Mouse (Mus musculus): ENCODE data around the gene Usp17ld. TPM values are rescaled to one million over a fixed set of nuclear protein-coding genes. Genes with fewer than 3 reads are reported as not detected.
"Not testable (repeated sequence)": the region's sequence is repeated elsewhere in the genome, so short reads cannot be mapped to it uniquely, and the experiment has no call there.

Usp17ld gene
- not detected in 2 replicates for polyA plus RNA-seq (2016; fragmentation: Nextera tagmentation; extraction: Ambion mirVana)

GRCm38 (mm10) chr7:103252405-103252804 lies at the start of gene Usp17ld:
Gene Usp17ld, minus strand, starts transcription at chr7:103252505.
- H3K4me2 ChIP-seq; H3K36me3 ChIP-seq (replicated peaks); ATAC-seq (ENCODE audit: low FRiP score); H3K27me3 ChIP-seq; H3K9me3 ChIP-seq; H3K9ac ChIP-seq; H3K4me3 ChIP-seq (replicated peaks); H3K4me1 ChIP-seq; H3K27ac ChIP-seq: not testable (repeated sequence)

DNA sequence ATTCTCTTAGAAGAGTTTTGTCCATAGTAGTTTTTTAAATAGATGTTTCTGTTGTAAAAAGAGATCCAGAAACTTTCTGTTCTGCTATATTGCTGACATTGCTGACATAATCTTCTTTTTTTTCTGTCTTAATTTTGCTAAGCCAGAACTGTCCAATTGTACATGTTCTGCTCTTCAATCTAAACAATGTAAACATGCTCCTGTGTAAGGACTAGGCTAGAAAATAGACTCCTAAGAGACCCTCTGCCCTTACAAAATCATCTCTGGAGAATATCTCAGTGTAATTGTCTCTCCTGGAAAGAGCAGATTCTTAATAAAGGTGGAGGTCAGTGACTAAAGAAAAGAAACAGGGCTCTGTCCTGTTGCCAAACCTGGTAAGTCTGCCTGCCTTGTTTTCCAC lies 35.6 kb downstream of the Usp17ld start, which contains the start of gene Olfr594:
Olfr594 (plus strand) TSS at position 301 of the 400 bp plus-strand sequence.
- H3K4me2 ChIP-seq: no peak within 1 kb of the TSS
- no peak for ATAC-seq (ENCODE audit: low FRiP score)
- H3K27ac ChIP-seq: no peak within 1 kb of the TSS
- no peaks in the 10 kb centered on the region for H3K9me3 ChIP-seq
- no peaks in the 10 kb centered on the region for H3K36me3 ChIP-seq (replicated peaks)
- H3K4me3 ChIP-seq (replicated peaks): no peak within 1 kb of the TSS
- no peak within 1 kb of the TSS for H3K9ac ChIP-seq
- no peaks in the 10 kb centered on the region for H3K4me1 ChIP-seq
- H3K27me3 ChIP-seq: no peaks in the 10 kb centered on the region

GRCm38 (mm10) chr7:103212050-103212449 lies 40.3 kb downstream of the Usp17ld start:
- WGBS: 90% methylated on average over 5 of the region's 5 CpGs
- ATAC-seq (ENCODE audit: low FRiP score); H3K9me3 ChIP-seq: not testable (repeated sequence)

DNA sequence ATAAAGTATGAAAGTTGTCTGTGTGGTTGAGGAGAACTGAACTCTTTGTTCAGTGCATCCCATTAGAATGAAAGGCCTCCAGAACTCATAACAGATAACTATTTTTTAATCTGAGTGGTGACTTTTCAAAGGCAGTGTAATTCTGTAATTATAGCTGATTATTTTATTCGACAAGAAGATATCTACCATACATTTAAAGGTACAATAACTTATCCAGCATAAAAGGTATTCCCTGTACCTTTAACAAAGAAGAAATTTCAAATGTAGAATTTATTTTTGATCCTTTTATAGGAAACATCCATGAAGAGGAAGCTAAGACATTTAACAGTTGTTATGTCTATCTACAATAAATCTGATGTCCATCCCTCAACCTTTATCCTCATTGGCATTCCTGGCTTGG lies 40.7 kb downstream of the Usp17ld start, which contains the start of gene Olfr593:
Olfr593 (plus strand) TSS at position 301 of the 400 bp plus-strand sequence.
- no peak within 1 kb of the TSS for H3K4me2 ChIP-seq
- 63% methylated on average over 1 of the region's 1 CpGs for WGBS
- H3K4me3 ChIP-seq (replicated peaks): no peak within 1 kb of the TSS
- H3K36me3 ChIP-seq (replicated peaks): no peaks in the 10 kb centered on the region
- no peak within 1 kb of the TSS for H3K9ac ChIP-seq
- H3K4me1 ChIP-seq: no peaks in the 10 kb centered on the region
- H3K27me3 ChIP-seq: no peaks in the 10 kb centered on the region
- no peaks in the 10 kb centered on the region for H3K9me3 ChIP-seq
- no peak for ATAC-seq (ENCODE audit: low FRiP score)
- no peak within 1 kb of the TSS for H3K27ac ChIP-seq

More at GRCm38 (mm10) chr7:103212050-103212449, 40.3 kb downstream of the Usp17ld start:
- H3K4me3 ChIP-seq (replicated peaks); H3K27ac ChIP-seq; H3K27me3 ChIP-seq; H3K4me1 ChIP-seq; H3K36me3 ChIP-seq (replicated peaks); H3K4me2 ChIP-seq; H3K9ac ChIP-seq: not testable (repeated sequence)

Small RNAs within 50 kb of the gene (microRNA-seq; reads per million reads assigned to microRNA genes)
- gene Gm23550 (not detected), gene Gm25171 (not detected)

Other genes with a start within 250 kb of the Usp17ld start
- gene Olfr582, start 214.5 kb downstream of the Usp17ld start, polyA plus RNA-seq (2016; fragmentation: Nextera tagmentation; extraction: Ambion mirVana): not detected in 2 replicates
- gene Olfr583, start 201.2 kb downstream of the Usp17ld start, polyA plus RNA-seq (2016; fragmentation: Nextera tagmentation; extraction: Ambion mirVana): not detected in 2 replicates
- not detected in 2 replicates for gene Olfr584, start 170.6 kb downstream of the Usp17ld start, polyA plus RNA-seq (2016; fragmentation: Nextera tagmentation; extraction: Ambion mirVana)
- not detected in 2 replicates for gene Olfr585, start 154.8 kb downstream of the Usp17ld start, polyA plus RNA-seq (2016; fragmentation: Nextera tagmentation; extraction: Ambion mirVana)
- gene Olfr586, start 126.9 kb downstream of the Usp17ld start, polyA plus RNA-seq (2016; fragmentation: Nextera tagmentation; extraction: Ambion mirVana): not detected in 2 replicates
- not detected in 2 replicates for gene Olfr588-ps1, start 111.6 kb downstream of the Usp17ld start, polyA plus RNA-seq (2016; fragmentation: Nextera tagmentation; extraction: Ambion mirVana)
- gene Olfr589, start 96.1 kb downstream of the Usp17ld start, polyA plus RNA-seq (2016; fragmentation: Nextera tagmentation; extraction: Ambion mirVana): not detected in 2 replicates
- gene Olfr591, start 74.2 kb downstream of the Usp17ld start, polyA plus RNA-seq (2016; fragmentation: Nextera tagmentation; extraction: Ambion mirVana): not detected in 2 replicates
- not detected in 2 replicates for gene Olfr592, start 67.7 kb downstream of the Usp17ld start, polyA plus RNA-seq (2016; fragmentation: Nextera tagmentation; extraction: Ambion mirVana)
- gene Olfr593, start 40.6 kb downstream of the Usp17ld start, polyA plus RNA-seq (2016; fragmentation: Nextera tagmentation; extraction: Ambion mirVana): not detected in 2 replicates
- gene Olfr594, start 35.5 kb downstream of the Usp17ld start, polyA plus RNA-seq (2016; fragmentation: Nextera tagmentation; extraction: Ambion mirVana): not detected in 2 replicates
- gene Olfr596, start 53.1 kb upstream of the Usp17ld start, polyA plus RNA-seq (2016; fragmentation: Nextera tagmentation; extraction: Ambion mirVana): not detected in 2 replicates
- 0.20 TPM in 1 of 2 replicates, not detected in the other for gene Olfr597, start 63.8 kb upstream of the Usp17ld start, polyA plus RNA-seq (2016; fragmentation: Nextera tagmentation; extraction: Ambion mirVana)
- not detected in 2 replicates for gene Olfr598, start 71.1 kb upstream of the Usp17ld start, polyA plus RNA-seq (2016; fragmentation: Nextera tagmentation; extraction: Ambion mirVana)
- gene Olfr599, start 83.4 kb upstream of the Usp17ld start, polyA plus RNA-seq (2016; fragmentation: Nextera tagmentation; extraction: Ambion mirVana): not detected in 2 replicates
- gene Olfr600, start 97.2 kb upstream of the Usp17ld start, polyA plus RNA-seq (2016; fragmentation: Nextera tagmentation; extraction: Ambion mirVana): not detected in 2 replicates
- not detected in 2 replicates for gene Olfr601, start 110.2 kb upstream of the Usp17ld start, polyA plus RNA-seq (2016; fragmentation: Nextera tagmentation; extraction: Ambion mirVana)
- gene Olfr603, start 133.7 kb upstream of the Usp17ld start, polyA plus RNA-seq (2016; fragmentation: Nextera tagmentation; extraction: Ambion mirVana): not detected in 2 replicates
- gene Usp17lc, start 162.6 kb upstream of the Usp17ld start, polyA plus RNA-seq (2016; fragmentation: Nextera tagmentation; extraction: Ambion mirVana): not detected in 2 replicates
- not detected in 2 replicates for gene Olfr605, start 192.9 kb upstream of the Usp17ld start, polyA plus RNA-seq (2016; fragmentation: Nextera tagmentation; extraction: Ambion mirVana)
- gene Olfr606, start 196.5 kb upstream of the Usp17ld start, polyA plus RNA-seq (2016; fragmentation: Nextera tagmentation; extraction: Ambion mirVana): not detected in 2 replicates
- not detected in 2 replicates for gene Olfr607, start 211.6 kb upstream of the Usp17ld start, polyA plus RNA-seq (2016; fragmentation: Nextera tagmentation; extraction: Ambion mirVana)
- gene Olfr608, start 217.4 kb upstream of the Usp17ld start, polyA plus RNA-seq (2016; fragmentation: Nextera tagmentation; extraction: Ambion mirVana): not detected in 2 replicates
- not detected in 2 replicates for gene Olfr609, start 245.6 kb upstream of the Usp17ld start, polyA plus RNA-seq (2016; fragmentation: Nextera tagmentation; extraction: Ambion mirVana)